Comparison of ENCODE assay signal across 10 mouse cellular contexts in the genomic region with DNA sequence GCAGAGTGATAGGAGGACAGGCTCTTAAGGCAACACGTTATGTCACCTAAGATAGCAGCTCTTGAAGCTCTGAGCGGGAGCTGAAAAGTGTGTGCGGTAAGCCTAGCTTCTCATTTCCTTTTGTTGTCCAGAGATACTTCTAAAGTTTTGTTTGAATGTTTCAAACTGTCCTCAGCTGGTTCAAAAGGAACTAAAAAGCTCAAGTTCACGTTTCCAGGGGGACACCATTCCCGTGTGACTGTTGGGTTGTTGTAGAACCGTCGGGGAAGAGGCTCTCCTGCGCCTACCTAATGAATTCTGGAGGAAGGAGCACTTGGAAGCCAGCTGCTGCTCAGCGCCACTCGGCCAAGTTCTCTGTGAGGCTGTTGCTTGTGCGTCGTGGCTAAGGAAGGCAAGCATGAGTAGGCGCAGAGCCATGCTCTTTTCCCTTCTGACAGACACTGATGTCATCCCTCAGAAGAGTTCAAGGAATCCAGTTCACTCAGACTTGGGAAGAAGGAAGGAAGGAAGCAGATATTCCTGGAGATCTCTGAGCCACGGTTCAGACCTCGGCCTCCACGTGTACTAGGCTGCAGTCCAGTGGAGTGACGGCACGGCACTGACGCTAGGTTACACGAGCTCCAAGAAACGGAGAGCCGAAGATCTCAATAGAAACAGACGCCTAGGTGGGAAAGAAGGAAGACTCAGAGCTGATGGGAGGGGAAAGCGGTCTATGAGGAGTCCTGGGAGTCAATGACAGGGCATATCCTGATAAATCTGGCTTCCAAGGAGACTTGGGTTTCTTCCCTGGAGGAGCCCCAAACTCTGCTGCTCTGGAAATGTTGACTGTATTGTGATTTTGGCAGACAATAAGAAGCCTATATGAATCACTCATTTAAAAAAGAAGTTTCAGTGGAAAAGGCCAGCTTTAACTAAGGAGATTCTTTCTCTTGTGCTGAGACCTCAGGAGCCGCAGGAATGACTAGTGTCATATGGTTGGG. TPM values are rescaled to one million over a fixed set of nuclear protein-coding genes. Genes with fewer than 3 reads are reported as not detected.
DNase-seq lines count a peak whose midpoint lies in the region; ATAC-seq and TF ChIP-seq lines count a peak whose summit lies in the region.
"Had no signal": no experiment of that assay in that cellular context is flagged by ENCODE, and none has a peak within 500 bp of the region (broad histone marks: within the 10 kb centered on the region; RNA-seq: fewer than 3 reads in every experiment).

No protein-coding gene starts in this region.

- H3K27ac ChIP-seq in heart, adult 2 months: peak overlapping the region; percentile 31
- no peak overlapping the region for H3K27ac ChIP-seq in forebrain, embryonic 16.5 days (ENCODE audit: low read length)
- H3K27ac ChIP-seq: macrophage had no signal

- H3K9ac ChIP-seq in heart, adult 2 months (ENCODE audit: low read depth, low read length): no peak overlapping the region
- H3K9ac ChIP-seq in forebrain, embryonic 16.5 days (replicated peaks; ENCODE audit: low read depth, low read length): no peak overlapping the region

- TF ChIP-seq CTCF in heart, adult 2 months (IDR thresholded peaks at IDR 0.05): no peak

- no peak for TF ChIP-seq POLR2A in heart, adult 2 months (IDR thresholded peaks at IDR 0.05; ENCODE audit: insufficient read depth, low read depth, low read length)

- intact Hi-C loops in heart, adult 2 months (cut with DNase I): loop anchor here (2.0 to 10.0 kb wide), 2 partner anchors 86 to 104 kb away; no protein-coding TSS in a partner anchor

- H3K36me3 ChIP-seq in heart, adult 2 months (ENCODE audit: control insufficient read depth, insufficient read depth, low read length): peaks cover 3% of the 10 kb centered on the region; the same call in 1 of the 2 replicates
- H3K36me3 ChIP-seq in forebrain, embryonic 16.5 days (ENCODE audit: control insufficient read depth, insufficient read depth): no peaks in the 10 kb centered on the region

- WGBS in heart, adult 2 months: 39% methylated on average over 25 of the region's 25 CpGs
- WGBS in forebrain, embryonic 16.5 days: 84% methylated on average over 25 of the region's 25 CpGs

- no peak for ATAC-seq in forebrain, embryonic 16.5 days
- ATAC-seq: Patski had no signal

- no peak overlapping the region for H3K4me2 ChIP-seq in forebrain, embryonic 16.5 days (ENCODE audit: low read length)

- no peaks in the 10 kb centered on the region for H3K27me3 ChIP-seq in heart, adult 2 months (ENCODE audit: control insufficient read depth, insufficient read depth, low read length)
- H3K27me3 ChIP-seq in forebrain, embryonic 16.5 days (replicated peaks; ENCODE audit: control insufficient read depth, insufficient read depth, low read length): no peaks in the 10 kb centered on the region
- H3K27me3 ChIP-seq: Patski had no signal

- no peaks in the 10 kb centered on the region for H3K9me3 ChIP-seq in forebrain, embryonic 16.5 days (ENCODE audit: control insufficient read depth, low read length)

- H3K4me3 ChIP-seq in heart, adult 2 months: no peak overlapping the region; the same call in 1 of the 2 replicates
- no peak overlapping the region for H3K4me3 ChIP-seq in forebrain, embryonic 16.5 days (replicated peaks; ENCODE audit: low read length)

- H3K4me1 ChIP-seq in heart, adult 2 months (ENCODE audit: control insufficient read depth, insufficient read depth, low read length): peaks cover 2% of the 10 kb centered on the region
- H3K4me1 ChIP-seq in forebrain, embryonic 16.5 days (replicated peaks; ENCODE audit: control insufficient read depth, insufficient read depth, low read length): no peaks in the 10 kb centered on the region; the same call in 1 of the 2 replicates

- DNase-seq in lung, postnatal 4 days: peak; percentile 17 to 38
- no peak for DNase-seq in lung, adult 18-20 months
- DNase-seq in adipocyte (ENCODE audit: low spot score): peak; percentile 88
- DNase-seq in heart, adult 2 months: peak; percentile 39 to 61
- DNase-seq in skeletal muscle tissue, adult 2 months (ENCODE audit: low read depth, low spot score): peak; percentile 54
- no peak for DNase-seq in layer of hippocampus, adult 9-11 months
- DNase-seq in cerebellum, postnatal 4 days (ENCODE audit: low spot score in 2 of 2): no peak

- H3K79me2 ChIP-seq in heart, adult 2 months (replicated peaks; ENCODE audit: control insufficient read depth, insufficient read depth, low read length): no peaks in the 10 kb centered on the region

- TF ChIP-seq EP300 in heart, adult 2 months (IDR thresholded peaks at IDR 0.05; ENCODE audit: insufficient read depth, low read depth, low read length): no peak

RNA-seq across cellular contexts. Expression of gene Enah, which starts 8.7 kb away (rescaled TPM):
- total RNA-seq in heart, adult 2 months (2021): 100 to 1,000 TPM; 101 to 124 TPM
- polyA plus RNA-seq in heart, adult 2 months (2012; rRNA removed): 28.3 and 39.7 TPM in 2 replicates
- polyA plus RNA-seq in forebrain, embryonic 16.5 days (2015; fragmentation: Nextera tagmentation; extraction: Ambion mirVana): 28.0 and 35.6 TPM in 2 replicates

Comparison
In these comparisons a context has a peak if more than half of its experiments do, and no peak if none do; other contexts are left out.
1. DNase-seq: peak in lung, postnatal 4 days (2 of 2), adipocyte (single experiment), heart, adult 2 months (2 of 2) and skeletal muscle tissue, adult 2 months (single experiment); none in lung, adult 18-20 months (0 of 2), layer of hippocampus, adult 9-11 months (single experiment) and cerebellum, postnatal 4 days (0 of 2).